Mouse (Mus musculus): ENCODE results near the gene Ocrl. TPM values are rescaled to one million over a fixed set of nuclear protein-coding genes. Genes with fewer than 3 reads are reported as not detected.
A peak's percentile ranks its signal among the peaks of the same experiment; 100 is the strongest.

Ocrl gene
- 10 to 100 TPM; 12.0 to 12.8 TPM for total RNA-seq (2021)

GRCm38 (mm10) chrX:47912306-47912792 lies at the start of gene Ocrl:
TSS of gene Ocrl (plus strand) at chrX:47912387.
- intact Hi-C loops (cut with DNase I), result no loop called here

GRCm38 (mm10) chrX:47880052-47880451 lies 32.1 kb upstream of the Ocrl start:
- peak; percentile 29 to 40 for DNase-seq
- intact Hi-C loops (cut with DNase I), result no loop called here

More at GRCm38 (mm10) chrX:47912306-47912792, at the start of gene Ocrl:
- DNase-seq, result peak; percentile 75

DNA sequence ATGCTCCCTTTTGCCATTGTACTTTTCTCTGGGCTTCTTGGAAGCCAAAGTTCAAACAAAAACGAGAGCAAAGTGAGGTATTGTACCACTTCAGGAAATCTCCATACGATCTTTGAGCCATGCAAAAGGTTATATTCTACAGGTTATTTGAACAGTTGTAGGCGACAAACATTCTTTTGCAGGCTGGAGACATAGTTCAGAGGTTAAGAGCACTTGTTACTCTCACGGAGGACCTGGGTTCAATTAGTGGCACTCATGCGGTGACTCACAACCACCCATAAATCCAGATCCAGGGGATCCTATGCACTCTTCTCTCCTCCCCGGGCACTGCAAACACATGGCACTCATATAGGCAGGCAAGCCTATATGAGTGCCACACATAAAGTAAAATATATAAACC lies 29.4 kb upstream of the Ocrl start:
- intact Hi-C loops (cut with DNase I), result no loop called here
- no peak for DNase-seq

DNA sequence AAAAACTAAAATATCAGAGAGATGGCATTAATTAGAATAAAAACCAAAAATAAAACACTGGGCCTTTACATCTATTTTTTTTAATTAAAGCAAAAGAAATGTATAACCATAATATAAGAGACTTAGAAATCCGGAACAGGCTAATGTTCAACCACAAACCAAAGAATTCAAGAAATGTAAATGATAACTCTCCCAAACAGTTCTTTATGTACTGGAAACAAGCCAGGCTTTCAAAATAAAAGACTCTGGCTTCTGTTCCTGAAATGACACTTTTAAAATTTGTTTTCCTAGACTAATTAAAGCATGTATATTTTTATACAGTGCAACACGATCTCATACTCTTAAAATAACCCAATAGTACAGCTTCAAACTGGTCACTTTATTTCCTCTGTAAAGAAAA lies 24.8 kb upstream of the Ocrl start:
- intact Hi-C loops (cut with DNase I), result no loop called here
- DNase-seq, result no peak

- DNase-seq, result no peak
- intact Hi-C loops (cut with DNase I), result no loop called here
These were observed 20.8 kb upstream of the Ocrl start for GRCm38 (mm10) chrX:47891243-47891906.

DNA sequence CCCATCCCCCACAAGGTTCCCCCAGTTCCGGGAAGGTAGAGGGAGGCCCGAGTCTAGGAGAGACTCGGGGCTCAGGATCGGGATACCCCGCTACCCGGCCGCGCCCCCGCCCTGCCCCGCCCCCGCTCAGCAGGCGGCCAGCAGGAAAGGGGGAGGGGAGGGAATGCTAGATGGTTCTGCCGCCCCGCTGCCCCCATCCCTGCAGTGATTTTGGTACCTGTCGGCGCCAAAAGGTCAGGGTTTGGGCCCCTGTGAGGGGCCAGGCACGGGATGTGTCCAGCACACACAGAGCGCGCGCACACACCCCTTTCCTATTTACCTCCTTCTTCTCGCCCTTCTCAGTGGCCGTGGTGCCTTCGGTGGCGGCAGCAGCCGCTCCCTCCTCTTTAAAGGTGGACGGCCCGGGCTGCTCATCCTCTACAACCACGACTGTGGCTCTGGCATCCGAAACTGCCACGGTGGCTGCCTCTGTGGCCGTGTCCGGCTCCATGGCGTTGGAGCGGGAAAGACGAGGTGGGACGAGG lies 20.2 kb upstream of the Ocrl start:
- DNase-seq, result peak; percentile 8 to 16
- intact Hi-C loops (cut with DNase I), result no loop called here

DNA sequence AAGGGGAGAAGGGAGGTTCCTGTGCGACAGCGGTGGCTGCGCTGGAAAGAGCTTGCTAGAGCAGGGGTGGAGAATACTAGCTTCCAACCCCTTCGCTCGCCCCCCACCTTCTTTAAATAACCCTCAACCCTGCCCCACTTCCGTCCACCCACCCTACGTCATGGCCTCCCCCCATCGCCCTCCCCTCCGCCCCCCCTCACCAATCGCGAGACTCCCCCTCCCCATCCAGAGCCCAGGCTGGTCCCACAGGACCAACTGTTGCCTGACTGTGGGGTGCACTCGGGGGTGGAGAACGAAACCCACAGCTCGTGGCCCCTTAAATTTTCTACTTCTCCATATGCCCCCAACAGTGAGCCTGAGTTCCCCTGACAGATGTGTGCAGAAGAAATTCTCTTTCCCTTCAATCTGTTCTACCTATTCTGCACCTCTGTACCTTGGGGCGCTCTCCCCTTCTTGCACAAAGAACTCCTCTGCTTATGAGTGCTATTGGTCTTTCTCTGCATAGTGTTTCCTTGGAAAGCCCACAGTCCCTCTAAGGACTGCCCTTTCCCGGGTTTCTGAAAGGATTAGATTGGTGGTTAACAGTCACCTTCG lies 19.7 kb upstream of the Ocrl start, which contains the start of gene Smarca1:
Gene Smarca1 (minus strand): TSS at position 544 of the 594 bp plus-strand sequence.
- intact Hi-C loops (cut with DNase I), result no loop called here
- no peak for DNase-seq

DNA sequence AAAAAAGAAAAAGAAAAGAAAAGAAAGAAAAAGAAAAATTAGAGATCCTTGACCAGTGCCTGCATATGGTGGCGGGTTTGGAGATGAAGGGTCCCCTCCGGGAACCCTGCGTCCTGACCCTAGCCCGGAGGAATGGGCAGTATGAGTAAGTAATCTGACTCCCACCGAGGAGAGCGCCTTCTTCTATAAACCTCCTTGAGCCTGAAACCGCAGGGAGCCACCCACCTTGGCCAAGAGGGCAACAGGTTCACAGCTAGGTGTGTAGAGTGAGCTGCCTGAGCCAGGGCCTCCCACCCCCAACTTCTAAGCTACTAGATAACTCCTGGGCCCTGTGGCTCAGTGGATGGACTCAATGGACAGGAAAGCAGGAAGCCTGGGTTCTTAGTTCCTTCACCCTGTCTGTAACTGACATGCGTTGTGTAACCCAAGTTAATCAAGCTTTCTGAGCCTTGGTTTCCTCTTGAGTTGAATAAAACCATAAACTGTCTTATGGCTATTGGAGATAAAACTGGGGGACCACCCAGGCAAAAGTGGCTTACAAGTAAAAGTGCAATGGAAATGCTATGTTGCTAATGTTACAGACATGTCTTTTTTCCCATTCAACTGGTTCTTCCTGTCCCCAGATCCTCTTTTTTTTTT lies 836 bp downstream of the Ocrl start:
- DNase-seq, result peak; percentile 9 to 10
- intact Hi-C loops (cut with DNase I), result no loop called here

DNA sequence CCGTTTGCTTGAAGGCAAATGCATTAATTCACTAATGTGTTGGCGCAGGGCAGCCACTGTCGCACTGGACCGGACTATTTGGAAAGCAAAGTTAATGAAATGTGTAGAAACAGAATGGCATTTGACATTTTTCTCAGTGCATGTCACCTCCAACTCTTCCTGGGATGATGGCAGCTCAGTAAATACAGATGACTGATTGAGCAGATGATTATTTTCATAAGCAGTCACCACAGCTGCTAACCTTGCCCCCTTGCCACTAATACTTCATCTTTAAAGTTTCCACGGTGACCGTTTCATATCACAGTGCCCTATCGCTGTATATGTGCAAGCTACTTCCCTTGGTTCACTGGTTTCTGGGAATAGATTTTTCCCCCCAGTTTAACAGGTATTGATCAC lies 1.4 kb downstream of the Ocrl start:
- intact Hi-C loops (cut with DNase I), result no loop called here
- no peak for DNase-seq

DNA sequence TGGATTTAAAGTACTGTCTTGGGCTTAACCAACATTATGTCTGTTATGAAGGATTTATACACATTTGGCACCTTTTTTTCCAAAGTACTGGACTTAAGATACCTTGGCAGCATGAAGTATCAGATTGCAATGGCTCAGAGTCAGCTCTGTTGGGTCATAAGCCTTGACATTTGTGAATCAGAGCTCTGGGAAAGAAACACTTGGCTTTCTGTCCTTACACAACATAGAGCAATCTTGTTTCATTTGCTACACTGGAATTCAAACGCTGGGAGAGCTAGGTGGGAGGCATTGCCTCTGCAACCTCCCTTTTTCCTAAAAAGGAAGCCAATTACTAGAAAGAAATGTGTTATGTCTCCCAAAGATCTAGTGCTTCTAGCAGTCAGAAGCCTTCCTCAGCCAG lies 4.6 kb downstream of the Ocrl start:
- no peak for DNase-seq
- intact Hi-C loops (cut with DNase I), result no loop called here

GRCm38 (mm10) chrX:47920541-47920940 lies 8.4 kb downstream of the Ocrl start:
- no peak for DNase-seq
- intact Hi-C loops (cut with DNase I), result no loop called here

DNA sequence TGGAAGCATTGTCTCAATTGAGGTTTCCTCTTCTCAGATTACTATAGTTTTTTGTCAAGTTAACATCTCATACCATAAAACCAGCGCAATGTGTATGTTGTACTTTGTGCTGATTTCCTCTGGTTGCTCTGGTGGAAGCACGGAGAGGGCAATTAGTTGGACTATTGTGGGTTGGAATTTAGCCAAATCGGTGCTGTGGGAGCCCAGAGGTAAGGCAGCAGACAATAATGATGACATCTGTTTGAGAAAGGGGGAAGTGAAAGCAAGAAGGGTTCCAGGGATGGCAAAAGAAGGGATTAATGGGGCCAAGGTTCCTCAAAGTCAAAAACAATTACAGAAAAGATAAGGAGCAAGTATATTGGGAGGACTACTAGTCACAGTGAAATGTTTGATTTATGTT lies 15.8 kb downstream of the Ocrl start:
- no peak for DNase-seq
- intact Hi-C loops (cut with DNase I), result no loop called here

DNA sequence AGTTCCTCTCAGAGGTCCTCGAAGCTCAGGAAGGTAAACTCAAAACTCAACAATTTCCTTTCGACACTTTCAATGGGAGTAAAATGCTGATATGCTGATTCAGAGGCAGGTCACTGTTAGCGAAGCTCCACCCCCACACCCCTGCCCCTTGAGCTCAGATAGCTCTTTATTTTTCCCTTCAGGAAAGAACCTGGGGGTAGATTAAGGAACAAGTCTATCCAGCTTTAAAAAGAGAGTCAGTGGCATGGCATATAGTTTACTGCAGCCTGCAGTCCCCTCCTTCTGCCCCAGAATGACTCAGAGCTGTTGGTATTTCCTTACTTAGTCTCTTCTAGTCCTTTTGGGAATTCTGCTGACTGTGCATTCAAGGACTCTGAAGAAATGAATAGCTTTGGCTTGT lies 18.3 kb downstream of the Ocrl start:
- intact Hi-C loops (cut with DNase I), result no loop called here

GRCm38 (mm10) chrX:47934352-47934751 lies 22.2 kb downstream of the Ocrl start:
- DNase-seq, result no peak
- intact Hi-C loops (cut with DNase I), result no loop called here

More for the DNA sequence above, 18.3 kb downstream of the Ocrl start:
- DNase-seq, result no peak

- DNase-seq, result no peak
- intact Hi-C loops (cut with DNase I), result no loop called here
These were observed 24.7 kb downstream of the Ocrl start for GRCm38 (mm10) chrX:47936885-47937284.

GRCm38 (mm10) chrX:47937740-47938139 lies 25.6 kb downstream of the Ocrl start:
- DNase-seq, result peak; percentile 22 to 46
- intact Hi-C loops (cut with DNase I), result no loop called here

GRCm38 (mm10) chrX:47949729-47950128 lies 37.5 kb downstream of the Ocrl start:
- no peak for DNase-seq

GRCm38 (mm10) chrX:47962579-47962978 lies 50.4 kb downstream of the Ocrl start:
- intact Hi-C loops (cut with DNase I), result no loop called here
- DNase-seq, result no peak

More at GRCm38 (mm10) chrX:47949729-47950128, 37.5 kb downstream of the Ocrl start:
- intact Hi-C loops (cut with DNase I), result no loop called here

DNA sequence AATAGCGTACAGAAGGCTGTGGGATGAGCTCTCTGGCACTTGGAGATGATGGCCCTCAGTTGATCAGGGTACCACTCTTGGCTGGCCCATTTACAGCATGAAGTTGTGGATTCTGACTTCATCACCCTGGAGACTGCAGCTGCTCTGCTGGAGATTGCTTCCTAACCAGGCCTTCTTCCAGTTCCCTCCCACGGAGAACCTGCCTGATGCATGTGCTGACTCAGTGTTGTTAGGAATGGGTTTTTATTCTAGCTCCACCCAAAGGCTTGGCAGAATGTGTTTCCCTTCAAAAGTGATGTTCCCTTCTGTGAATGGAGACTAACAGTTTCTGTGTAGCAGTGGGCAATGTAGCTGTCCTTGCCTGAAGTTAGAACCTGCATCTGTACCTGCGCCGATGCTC lies 58.2 kb downstream of the Ocrl start:
- no peak for DNase-seq
- intact Hi-C loops (cut with DNase I), result no loop called here

DNA sequence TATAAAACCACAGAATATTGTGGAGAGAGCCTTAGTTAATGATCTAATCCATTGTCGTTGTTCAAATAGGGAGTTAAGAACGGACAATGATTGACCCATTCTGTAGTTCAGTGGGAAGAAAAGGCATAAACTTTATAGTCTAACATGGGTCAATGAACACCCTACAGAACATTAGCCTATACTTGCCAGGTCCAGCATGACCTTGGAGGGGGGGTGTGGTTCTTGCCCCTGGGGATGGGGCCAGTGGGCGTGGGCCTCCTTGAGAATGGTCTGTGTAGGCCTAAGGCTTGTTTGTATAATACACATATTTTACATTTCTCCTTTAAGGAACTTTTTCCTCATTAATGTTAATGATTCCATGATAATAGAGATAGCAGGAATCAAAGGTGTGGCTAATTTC lies 58.7 kb downstream of the Ocrl start:
- intact Hi-C loops (cut with DNase I), result no loop called here
- no peak for DNase-seq

DNA sequence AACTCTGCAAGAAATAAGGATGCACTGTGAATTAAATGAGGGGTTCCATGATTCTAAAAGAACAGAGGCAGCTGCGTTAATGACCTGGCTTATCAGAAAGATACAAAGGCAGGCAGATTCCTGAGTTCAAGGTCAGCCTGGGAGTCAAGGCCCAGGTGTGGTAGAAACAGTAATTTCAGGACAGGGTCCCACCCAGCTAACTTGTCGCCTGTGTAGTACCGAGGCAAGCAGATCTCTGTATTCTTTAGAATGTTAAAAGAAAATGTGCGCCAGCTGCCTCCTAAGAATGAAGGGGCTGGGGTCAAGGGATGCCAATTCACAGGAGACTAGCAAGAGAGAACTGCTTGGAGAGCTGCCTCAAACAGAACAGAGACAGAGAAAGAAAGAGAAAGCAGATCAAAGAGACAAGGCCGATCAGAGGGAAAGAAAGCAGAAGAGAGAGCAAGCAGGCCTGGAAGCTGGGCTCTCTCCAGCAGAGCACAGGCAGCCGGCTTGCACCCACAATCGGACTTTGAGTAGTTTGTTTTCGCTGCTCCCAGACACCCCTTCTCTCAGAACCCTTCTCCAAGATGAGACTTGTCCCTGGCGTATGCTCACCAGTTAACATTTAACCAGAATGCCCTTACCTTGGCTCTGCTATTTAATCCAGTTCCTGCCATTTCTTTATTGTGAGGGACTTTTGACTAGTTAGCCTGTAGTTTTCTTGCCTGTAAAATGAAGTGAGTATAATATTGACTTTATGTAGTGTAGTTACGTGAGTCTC lies 59.4 kb downstream of the Ocrl start:
- no peak for DNase-seq
- intact Hi-C loops (cut with DNase I), result no loop called here
